Mouse (Mus musculus) lung, embryonic 16.5 days (tissue): ENCODE measurements around the gene Gm609. TPM values are rescaled to one million over a fixed set of nuclear protein-coding genes. Genes with fewer than 3 reads are reported as not detected.
A peak's percentile ranks its signal among the peaks of the same experiment; 100 is the strongest.
"Not testable (repeated sequence)": the region's sequence is repeated elsewhere in the genome, so short reads cannot be mapped to it uniquely, and the experiment has no call there.

Experiments used
- ATAC-seq: fragments of 200-750 bp; cut with Nextera tagmentation; 2 replicates; pipeline ENCODE4 v1.8.0; 2017; ENCODE audit warnings: low read depth, mild to moderate bottlenecking, moderate library complexity
- H3K27ac ChIP-seq: fragments of 300-500 bp; sonication (generic); 2 replicates; pipeline ENCODE4 v1.5.1; 2014; ENCODE audit warnings: mild to moderate bottlenecking, control low read depth, low read length
- H3K27me3 ChIP-seq: fragments of 300-500 bp; sonication (generic); 2 replicates; pipeline ENCODE4 v1.6.1; 2014; ENCODE audit warnings: low read depth, low read length, mixed read lengths; ENCODE audit not compliant: control insufficient read depth, insufficient read depth
- H3K36me3 ChIP-seq: fragments of 300-500 bp; sonication (generic); 2 replicates; pipeline ENCODE4 v1.6.1; 2014; ENCODE audit warnings: low read length; ENCODE audit not compliant: control insufficient read depth, insufficient read depth
- H3K4me1 ChIP-seq: fragments of 300-500 bp; sonication (generic); replicated peaks from 2 replicates; pipeline ENCODE4 v1.6.1; 2014; ENCODE audit warnings: low read length, mixed read lengths; ENCODE audit not compliant: control insufficient read depth, insufficient read depth
- H3K4me2 ChIP-seq: fragments of 300-500 bp; sonication (generic); 2 replicates; pipeline ENCODE4 v1.6.1; 2014; ENCODE audit warnings: low read depth, low read length, control low read depth
- H3K4me3 ChIP-seq: fragments of 300-500 bp; sonication (generic); 2 replicates; pipeline ENCODE4 v1.5.1; 2014; ENCODE audit warnings: mild to moderate bottlenecking, low read length, control low read depth
- H3K9ac ChIP-seq: fragments of 300-500 bp; sonication (generic); 2 replicates; pipeline ENCODE4 v1.6.1; 2014; ENCODE audit warnings: low read length, control low read depth
- H3K9me3 ChIP-seq: fragments of 300-500 bp; sonication (generic); 2 replicates; pipeline ENCODE4 v1.6.1; 2016; ENCODE audit warnings: low read length; ENCODE audit not compliant: control insufficient read depth
- WGBS: fragments of 180-500 bp; shearing (Covaris S2); extraction: QIAGEN DNeasy Blood & Tissue Kit; methylation state at CpG from one replicate; pipeline ENCODE4 v1.1.7; 2014; 5-methylcytosine and 5-hydroxymethylcytosine counted together
- polyA plus RNA-seq: library from polyadenylated mRNA; unstranded; fragments of >200 nt; fragmentation: Nextera tagmentation; extraction: Ambion mirVana; gene quantifications from 2 replicates; pipeline ENCODE4 v1.2.1, GENCODE M21; 2015

The Gm609 gene
- polyA plus RNA-seq, 1 experiment from 2014 or later: not detected

GRCm38 (mm10) chr16:45437230-45437739 is 55.5 kb downstream of the Gm609 start:
- Histone ChIP-seq H3K4me2 (no peak overlapping the region), H3K36me3 (no peaks in the 10 kb centered on the region), H3K9me3 (no peaks in the 10 kb centered on the region), H3K4me1 (no peaks in the 10 kb centered on the region), H3K4me3 (no peak overlapping the region), H3K9ac (no peak overlapping the region), H3K27me3 (no peaks in the 10 kb centered on the region), H3K27ac (no peak overlapping the region)
- ATAC-seq: no peak
- 91% methylated on average over 1 of the region's 1 CpGs for WGBS

GRCm38 (mm10) chr16:45435591-45435990 is 57.2 kb downstream of the Gm609 start:
- Histone ChIP-seq H3K27me3 (no peaks in the 10 kb centered on the region), H3K9ac (no peak overlapping the region), H3K9me3 (no peaks in the 10 kb centered on the region), H3K36me3 (no peaks in the 10 kb centered on the region), H3K4me1 (no peaks in the 10 kb centered on the region), H3K27ac (no peak overlapping the region), H3K4me3 (no peak overlapping the region), H3K4me2 (no peak overlapping the region)
- ATAC-seq: peak; percentile 86

- Histone ChIP-seq H3K9me3 (no peaks in the 10 kb centered on the region), H3K4me1 (no peaks in the 10 kb centered on the region), H3K4me2 (no peak overlapping the region), H3K4me3 (no peak overlapping the region), H3K36me3 (no peaks in the 10 kb centered on the region), H3K9ac (no peak overlapping the region), H3K27ac (no peak overlapping the region), H3K27me3 (no peaks in the 10 kb centered on the region)
- WGBS: 75% methylated on average over 9 of the region's 9 CpGs
- no peak for ATAC-seq
These were observed 65.1 kb downstream of the Gm609 start for GRCm38 (mm10) chr16:45427651-45428050.

GRCm38 (mm10) chr16:45413497-45413896 is 79.3 kb downstream of the Gm609 start:
- H3K9me3 ChIP-seq: no peaks in the 10 kb centered on the region
- ATAC-seq: no peak
- no peaks in the 10 kb centered on the region for H3K4me1 ChIP-seq
- no peak overlapping the region for H3K4me2 ChIP-seq
- no peak overlapping the region for H3K9ac ChIP-seq
- no peaks in the 10 kb centered on the region for H3K27me3 ChIP-seq
- no peak overlapping the region for H3K27ac ChIP-seq
- H3K36me3 ChIP-seq: no peaks in the 10 kb centered on the region
- H3K4me3 ChIP-seq: no peak overlapping the region

- Histone ChIP-seq H3K4me3 (peak overlapping the region; percentile 70), H3K9ac (peak overlapping the region; percentile 76; the same call in 1 of the 2 replicates), H3K4me2 (peak overlapping the region; percentile 69)
- H3K27me3 ChIP-seq, H3K9me3 ChIP-seq, H3K27ac ChIP-seq, H3K4me1 ChIP-seq, H3K36me3 ChIP-seq: not testable (repeated sequence)
- 25% methylated on average over 7 of the region's 7 CpGs for WGBS
- peak; percentile 37 for ATAC-seq
These were observed 83.7 kb downstream of the Gm609 start for GRCm38 (mm10) chr16:45409064-45409446.

GRCm38 (mm10) chr16:45408425-45409063 is 84.2 kb downstream of the Gm609 start, which contains the start of gene Cd200:
Cd200 (minus strand) TSS chr16:45409053.
- no peaks in the 10 kb centered on the region for H3K4me1 ChIP-seq
- WGBS: under 1% methylated on average over 28 of the region's 28 CpGs
- no peaks in the 10 kb centered on the region for H3K27me3 ChIP-seq
- peak within 1 kb of the TSS; percentile 70 for H3K4me3 ChIP-seq
- peak within 1 kb of the TSS; percentile 69 for H3K4me2 ChIP-seq
- peak within 1 kb of the TSS; percentile 71 for H3K27ac ChIP-seq
- ATAC-seq: peak; percentile 92
- no peaks in the 10 kb centered on the region for H3K36me3 ChIP-seq
- no peaks in the 10 kb centered on the region for H3K9me3 ChIP-seq
- H3K9ac ChIP-seq: peak within 1 kb of the TSS; percentile 76

GRCm38 (mm10) chr16:45407645-45408400 is 84.9 kb downstream of the Gm609 start:
- no peak for ATAC-seq
- Histone ChIP-seq H3K4me3 (peak overlapping the region; percentile 70), H3K4me2 (peak overlapping the region; percentile 69), H3K36me3 (no peaks in the 10 kb centered on the region), H3K27ac (peak overlapping the region; percentile 71), H3K9me3 (no peaks in the 10 kb centered on the region), H3K4me1 (no peaks in the 10 kb centered on the region), H3K27me3 (no peaks in the 10 kb centered on the region), H3K9ac (peak overlapping the region; percentile 76)
- 26% methylated on average over 9 of the region's 9 CpGs for WGBS

- no peaks in the 10 kb centered on the region for H3K36me3 ChIP-seq
- H3K9ac ChIP-seq: no peak overlapping the region
- no peaks in the 10 kb centered on the region; the same call in 1 of the 2 replicates for H3K4me1 ChIP-seq
- H3K4me2 ChIP-seq: peak overlapping the region; percentile 69
- no peaks in the 10 kb centered on the region for H3K9me3 ChIP-seq
- no peaks in the 10 kb centered on the region for H3K27me3 ChIP-seq
- WGBS: 78% methylated on average over 5 of the region's 5 CpGs
- peak overlapping the region; percentile 70 for H3K4me3 ChIP-seq
- H3K27ac ChIP-seq: no peak overlapping the region
- no peak for ATAC-seq
These were observed 85.7 kb downstream of the Gm609 start for GRCm38 (mm10) chr16:45407091-45407490.

- Histone ChIP-seq H3K9ac (no peak overlapping the region), H3K36me3 (no peaks in the 10 kb centered on the region), H3K9me3 (no peaks in the 10 kb centered on the region), H3K4me1 (peaks cover 13% of the 10 kb centered on the region), H3K4me3 (no peak overlapping the region), H3K27me3 (no peaks in the 10 kb centered on the region), H3K4me2 (no peak overlapping the region), H3K27ac (no peak overlapping the region)
- no peak for ATAC-seq
- 65% methylated on average over 2 of the region's 2 CpGs for WGBS
These were observed 89.8 kb downstream of the Gm609 start for GRCm38 (mm10) chr16:45402951-45403350.
